Mouse (Mus musculus) cerebellum, adult 9-10 months (tissue): ENCODE results near the gene Aox4.
A peak's percentile ranks its signal among the peaks of the same experiment; 100 is the strongest.

Experiments used
- DNase-seq: peaks from one replicate; pipeline ENCODE4 v3.0.0; 2022

Aox4 gene

GRCm38 (mm10) chr1:58248518-58248917 lies 38.3 kb downstream of the Aox4 start:
- no peak for DNase-seq

- DNase-seq, result no peak
These were observed 43.3 kb downstream of the Aox4 start for GRCm38 (mm10) chr1:58253466-58253865.

GRCm38 (mm10) chr1:58257195-58257991 lies 47.2 kb downstream of the Aox4 start:
- no peak for DNase-seq

- DNase-seq, result no peak
These were observed 50.1 kb downstream of the Aox4 start for GRCm38 (mm10) chr1:58260311-58260710.

GRCm38 (mm10) chr1:58268231-58268630 lies 58.0 kb downstream of the Aox4 start:
- no peak for DNase-seq

GRCm38 (mm10) chr1:58270807-58271569 lies 60.8 kb downstream of the Aox4 start:
- peak; percentile 27 for DNase-seq

GRCm38 (mm10) chr1:58275879-58276278 lies 65.7 kb downstream of the Aox4 start:
- no peak for DNase-seq

- no peak for DNase-seq
These were observed 67.8 kb downstream of the Aox4 start, which contains the start of gene Aox2 for GRCm38 (mm10) chr1:58278026-58278425. TSS of gene Aox2 (plus strand) at chr1:58278326.

- DNase-seq, result no peak
These were observed 68.3 kb downstream of the Aox4 start for GRCm38 (mm10) chr1:58278513-58278912.

- DNase-seq, result no peak
These were observed 70.2 kb downstream of the Aox4 start for GRCm38 (mm10) chr1:58280381-58280780.

GRCm38 (mm10) chr1:58280939-58281624 lies 70.9 kb downstream of the Aox4 start:
- DNase-seq, result no peak

GRCm38 (mm10) chr1:58281625-58281988 lies 71.4 kb downstream of the Aox4 start:
- DNase-seq, result no peak

GRCm38 (mm10) chr1:58284505-58284904 lies 74.3 kb downstream of the Aox4 start:
- DNase-seq, result no peak

- no peak for DNase-seq
These were observed 77.9 kb downstream of the Aox4 start for GRCm38 (mm10) chr1:58288091-58288490.

- no peak for DNase-seq
These were observed 79.8 kb downstream of the Aox4 start for GRCm38 (mm10) chr1:58289863-58290469.

- DNase-seq, result no peak
These were observed 81.5 kb downstream of the Aox4 start for GRCm38 (mm10) chr1:58291394-58292300.

- DNase-seq, result no peak
These were observed 84.5 kb downstream of the Aox4 start for GRCm38 (mm10) chr1:58294730-58295129.

GRCm38 (mm10) chr1:58296278-58296677 lies 86.1 kb downstream of the Aox4 start:
- DNase-seq, result peak; percentile 18

GRCm38 (mm10) chr1:58296821-58297220 lies 86.6 kb downstream of the Aox4 start:
- no peak for DNase-seq

- no peak for DNase-seq
These were observed 88.2 kb downstream of the Aox4 start for GRCm38 (mm10) chr1:58298347-58298746.

- no peak for DNase-seq
These were observed 90.9 kb downstream of the Aox4 start for GRCm38 (mm10) chr1:58301073-58301472.

- DNase-seq, result no peak
These were observed 91.8 kb downstream of the Aox4 start for GRCm38 (mm10) chr1:58302015-58302414.
